Mouse (Mus musculus): Measurements from ENCODE around the gene Mpp3. TPM values are rescaled to one million over a fixed set of nuclear protein-coding genes. Genes with fewer than 3 reads are reported as not detected.
A peak's percentile ranks its signal among the peaks of the same experiment; 100 is the strongest.

The Mpp3 gene
- polyA plus RNA-seq, 1 experiment from 2014 or later: 2.7 TPM

DNA sequence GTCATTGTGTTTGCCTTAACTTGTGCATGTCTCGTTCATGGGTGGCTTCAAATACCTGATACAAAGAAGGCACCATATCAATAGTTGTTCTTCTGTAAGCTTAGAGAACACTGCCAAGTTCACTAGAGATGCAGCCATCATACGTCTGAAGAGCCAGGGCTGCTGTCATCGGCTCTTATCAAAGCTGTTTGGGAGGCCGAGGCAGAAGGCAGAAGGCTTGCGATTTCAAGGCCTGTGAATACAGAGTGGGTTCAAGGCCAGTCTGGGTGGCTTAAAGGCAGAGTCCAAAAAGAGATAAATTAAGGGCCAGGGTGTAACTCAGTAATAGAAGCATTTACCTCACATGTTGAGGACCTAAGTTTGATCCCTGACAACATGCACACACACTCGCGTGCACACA lies 8.1 kb upstream of the Mpp3 start:
- Histone ChIP-seq H3K27ac (ENCODE audit: low read depth, low read length) (no peak overlapping the region), H3K27me3 (ENCODE audit: control insufficient read depth, insufficient read depth, low read length) (0 out of 2 replicates have a peak, but pooled peaks cover 2% of the 10 kb centered on the region), H3K4me1 (ENCODE audit: control insufficient read depth, insufficient read depth, low read length) (no peaks in the 10 kb centered on the region), H3K9me3 (replicated peaks; ENCODE audit: control insufficient read depth, low read length) (no peaks in the 10 kb centered on the region), H3K4me2 (no peak overlapping the region), H3K36me3 (ENCODE audit: control insufficient read depth, insufficient read depth, low read length) (no peaks in the 10 kb centered on the region), H3K4me3 (ENCODE audit: low read depth, low read length) (no peak overlapping the region), H3K9ac (ENCODE audit: low read depth, low read length) (no peak overlapping the region)
- no peak for ATAC-seq (replicated peaks; ENCODE audit: insufficient number of reproducible peaks, low FRiP score, low TSS enrichment)
- 49% methylated on average over 7 of the region's 7 CpGs for WGBS (ENCODE audit: insufficient replicate concordance)

GRCm38 (mm10) chr11:102035456-102035960 lies 7.2 kb upstream of the Mpp3 start:
- Histone ChIP-seq H3K36me3 (ENCODE audit: control insufficient read depth, insufficient read depth, low read length) (no peaks in the 10 kb centered on the region), H3K4me3 (ENCODE audit: low read depth, low read length) (no peak overlapping the region), H3K4me1 (ENCODE audit: control insufficient read depth, insufficient read depth, low read length) (no peaks in the 10 kb centered on the region), H3K9me3 (replicated peaks; ENCODE audit: control insufficient read depth, low read length) (no peaks in the 10 kb centered on the region), H3K27ac (ENCODE audit: low read depth, low read length) (no peak overlapping the region), H3K9ac (ENCODE audit: low read depth, low read length) (no peak overlapping the region), H3K4me2 (no peak overlapping the region), H3K27me3 (ENCODE audit: control insufficient read depth, insufficient read depth, low read length) (0 out of 2 replicates have a peak, but pooled peaks cover 2% of the 10 kb centered on the region)
- ATAC-seq (replicated peaks; ENCODE audit: insufficient number of reproducible peaks, low FRiP score, low TSS enrichment): no peak
- WGBS (ENCODE audit: insufficient replicate concordance): 56% methylated on average over 5 of the region's 5 CpGs

- ATAC-seq (replicated peaks; ENCODE audit: insufficient number of reproducible peaks, low FRiP score, low TSS enrichment): no peak
- H3K27me3 ChIP-seq (ENCODE audit: control insufficient read depth, insufficient read depth, low read length): 0 out of 2 replicates have a peak, but pooled peaks cover 2% of the 10 kb centered on the region
- WGBS (ENCODE audit: insufficient replicate concordance): 74% methylated on average over 8 of the region's 8 CpGs
Observed at GRCm38 (mm10) chr11:102034887-102035286, 6.6 kb upstream of the Mpp3 start.

GRCm38 (mm10) chr11:102033055-102033591 lies 4.9 kb upstream of the Mpp3 start:
- no peak overlapping the region for H3K4me2 ChIP-seq
- H3K36me3 ChIP-seq (ENCODE audit: control insufficient read depth, insufficient read depth, low read length): no peaks in the 10 kb centered on the region
- H3K4me1 ChIP-seq (ENCODE audit: control insufficient read depth, insufficient read depth, low read length): no peaks in the 10 kb centered on the region
- no peak for ATAC-seq (replicated peaks; ENCODE audit: insufficient number of reproducible peaks, low FRiP score, low TSS enrichment)
- H3K27ac ChIP-seq (ENCODE audit: low read depth, low read length): no peak overlapping the region
- H3K9me3 ChIP-seq (replicated peaks; ENCODE audit: control insufficient read depth, low read length): no peaks in the 10 kb centered on the region
- no peak overlapping the region for H3K9ac ChIP-seq (ENCODE audit: low read depth, low read length)
- 0 out of 2 replicates have a peak, but pooled peaks cover 2% of the 10 kb centered on the region for H3K27me3 ChIP-seq (ENCODE audit: control insufficient read depth, insufficient read depth, low read length)
- H3K4me3 ChIP-seq (ENCODE audit: low read depth, low read length): no peak overlapping the region
- WGBS (ENCODE audit: insufficient replicate concordance): 87% methylated on average over 12 of the region's 12 CpGs

More at GRCm38 (mm10) chr11:102034887-102035286, 6.6 kb upstream of the Mpp3 start:
- Histone ChIP-seq H3K36me3 (ENCODE audit: control insufficient read depth, insufficient read depth, low read length) (no peaks in the 10 kb centered on the region), H3K4me2 (no peak overlapping the region), H3K27ac (ENCODE audit: low read depth, low read length) (no peak overlapping the region), H3K9me3 (replicated peaks; ENCODE audit: control insufficient read depth, low read length) (no peaks in the 10 kb centered on the region), H3K9ac (ENCODE audit: low read depth, low read length) (no peak overlapping the region), H3K4me3 (ENCODE audit: low read depth, low read length) (no peak overlapping the region), H3K4me1 (ENCODE audit: control insufficient read depth, insufficient read depth, low read length) (no peaks in the 10 kb centered on the region)

- Histone ChIP-seq H3K36me3 (ENCODE audit: control insufficient read depth, insufficient read depth, low read length) (no peaks in the 10 kb centered on the region), H3K9me3 (replicated peaks; ENCODE audit: control insufficient read depth, low read length) (no peaks in the 10 kb centered on the region), H3K9ac (ENCODE audit: low read depth, low read length) (no peak overlapping the region), H3K4me2 (no peak overlapping the region), H3K27ac (ENCODE audit: low read depth, low read length) (no peak overlapping the region), H3K4me1 (ENCODE audit: control insufficient read depth, insufficient read depth, low read length) (peaks cover 9% of the 10 kb centered on the region), H3K4me3 (ENCODE audit: low read depth, low read length) (no peak overlapping the region), H3K27me3 (ENCODE audit: control insufficient read depth, insufficient read depth, low read length) (peaks cover under 1% of the 10 kb centered on the region)
- WGBS (ENCODE audit: insufficient replicate concordance): 78% methylated on average over 7 of the region's 7 CpGs
- no peak for ATAC-seq (replicated peaks; ENCODE audit: insufficient number of reproducible peaks, low FRiP score, low TSS enrichment)
Observed at GRCm38 (mm10) chr11:102031149-102031548, 2.9 kb upstream of the Mpp3 start.

DNA sequence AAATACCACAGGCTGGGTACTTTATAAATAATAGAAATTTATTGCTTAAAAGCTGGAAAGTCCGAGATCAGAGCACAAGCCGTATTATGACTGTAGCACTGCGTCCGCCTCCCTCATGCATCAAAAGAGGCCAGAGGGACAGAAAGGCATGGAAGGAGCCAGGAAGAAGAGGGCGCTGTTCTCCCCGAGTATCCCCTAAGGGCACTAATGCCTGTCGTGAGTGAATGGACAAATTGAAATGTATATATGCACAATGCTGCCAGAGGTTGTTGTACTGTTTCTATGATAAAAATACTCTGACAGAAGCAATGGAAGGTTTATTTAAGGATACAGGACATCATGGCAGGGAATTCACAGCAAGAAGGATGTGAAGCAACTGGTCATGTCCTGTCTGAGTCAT lies 1.7 kb upstream of the Mpp3 start:
- H3K4me1 ChIP-seq (ENCODE audit: control insufficient read depth, insufficient read depth, low read length): peaks cover 14% of the 10 kb centered on the region
- H3K9me3 ChIP-seq (replicated peaks; ENCODE audit: control insufficient read depth, low read length): no peaks in the 10 kb centered on the region
- no peak for ATAC-seq (replicated peaks; ENCODE audit: insufficient number of reproducible peaks, low FRiP score, low TSS enrichment)
- H3K4me3 ChIP-seq (ENCODE audit: low read depth, low read length): no peak overlapping the region
- H3K36me3 ChIP-seq (ENCODE audit: control insufficient read depth, insufficient read depth, low read length): no peaks in the 10 kb centered on the region
- H3K27ac ChIP-seq (ENCODE audit: low read depth, low read length): no peak overlapping the region
- no peak overlapping the region for H3K9ac ChIP-seq (ENCODE audit: low read depth, low read length)
- H3K27me3 ChIP-seq (ENCODE audit: control insufficient read depth, insufficient read depth, low read length): peaks cover 9% of the 10 kb centered on the region
- no peak overlapping the region for H3K4me2 ChIP-seq
- 36% methylated on average over 7 of the region's 7 CpGs for WGBS (ENCODE audit: insufficient replicate concordance)

DNA sequence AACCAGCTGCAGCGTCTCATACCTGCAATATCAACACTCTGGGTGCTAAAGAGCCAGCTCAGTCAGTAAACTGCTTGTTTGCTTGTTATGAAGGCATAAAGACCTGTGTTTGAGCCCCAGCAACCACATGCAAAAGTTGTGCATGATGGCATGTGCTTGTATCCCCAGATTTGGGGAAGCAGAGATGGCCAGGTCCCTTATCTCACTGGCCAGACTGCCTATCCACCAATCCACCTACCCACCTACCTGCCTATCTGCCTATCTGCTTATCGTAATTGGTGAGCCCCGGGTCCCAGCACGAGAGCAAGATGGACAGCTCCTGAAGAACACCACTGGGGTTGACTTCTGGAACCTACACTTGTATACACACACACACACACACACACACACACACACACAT lies 1.0 kb upstream of the Mpp3 start:
- Histone ChIP-seq H3K4me1 (ENCODE audit: control insufficient read depth, insufficient read depth, low read length) (peaks cover 14% of the 10 kb centered on the region), H3K4me2 (no peak overlapping the region), H3K27ac (ENCODE audit: low read depth, low read length) (no peak overlapping the region), H3K27me3 (ENCODE audit: control insufficient read depth, insufficient read depth, low read length) (peaks cover 10% of the 10 kb centered on the region), H3K36me3 (ENCODE audit: control insufficient read depth, insufficient read depth, low read length) (no peaks in the 10 kb centered on the region), H3K4me3 (ENCODE audit: low read depth, low read length) (no peak overlapping the region), H3K9me3 (replicated peaks; ENCODE audit: control insufficient read depth, low read length) (no peaks in the 10 kb centered on the region), H3K9ac (ENCODE audit: low read depth, low read length) (no peak overlapping the region)
- ATAC-seq (replicated peaks; ENCODE audit: insufficient number of reproducible peaks, low FRiP score, low TSS enrichment): no peak
- 62% methylated on average over 4 of the region's 4 CpGs for WGBS (ENCODE audit: insufficient replicate concordance)

DNA sequence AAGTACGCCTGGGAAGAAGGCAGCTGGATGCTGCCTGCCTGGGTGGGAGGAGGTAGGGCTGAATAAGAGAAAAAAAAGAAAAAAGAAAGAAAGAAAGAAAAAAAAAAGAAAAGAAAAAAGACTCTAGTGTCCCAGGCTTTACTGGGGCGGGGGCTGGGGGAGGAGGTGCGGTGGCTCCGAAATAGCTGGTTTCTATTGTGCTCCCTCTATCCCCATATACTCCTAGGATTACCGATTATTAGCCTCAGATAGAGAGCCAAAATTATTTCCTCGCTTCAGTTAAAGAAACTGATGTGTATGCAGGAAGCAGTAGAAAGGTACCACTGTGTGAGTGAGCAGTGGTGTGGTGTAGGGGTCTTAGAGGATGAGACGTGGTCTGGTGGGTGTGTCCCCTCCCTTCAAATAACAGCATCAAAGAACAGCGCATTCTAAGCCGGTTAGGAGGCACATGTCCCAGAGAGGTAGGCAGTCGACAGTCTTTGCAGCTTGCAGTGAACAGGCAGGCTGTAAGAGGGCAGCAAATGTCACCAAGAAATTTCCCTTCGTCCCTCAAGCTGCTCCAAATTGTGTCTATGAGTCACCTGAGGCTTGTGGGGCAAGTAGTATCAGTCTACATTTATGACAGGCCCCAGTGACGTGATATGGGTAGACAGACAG lies 772 bp downstream of the Mpp3 start:
- 6% methylated on average over 12 of the region's 12 CpGs for WGBS (ENCODE audit: insufficient replicate concordance)
- no peak overlapping the region for H3K27ac ChIP-seq (ENCODE audit: low read depth, low read length)

More for the DNA sequence above, 772 bp downstream of the Mpp3 start:
- H3K4me3 ChIP-seq (ENCODE audit: low read depth, low read length): peak overlapping the region; percentile 67
- no peaks in the 10 kb centered on the region for H3K36me3 ChIP-seq (ENCODE audit: control insufficient read depth, insufficient read depth, low read length)
- H3K4me1 ChIP-seq (ENCODE audit: control insufficient read depth, insufficient read depth, low read length): peaks cover 14% of the 10 kb centered on the region
- ATAC-seq (replicated peaks; ENCODE audit: insufficient number of reproducible peaks, low FRiP score, low TSS enrichment): no peak
- H3K27me3 ChIP-seq (ENCODE audit: control insufficient read depth, insufficient read depth, low read length): peaks cover 15% of the 10 kb centered on the region
- peak overlapping the region; percentile 92 for H3K4me2 ChIP-seq
- peak overlapping the region; percentile 79; the same call in 1 of the 2 replicates for H3K9ac ChIP-seq (ENCODE audit: low read depth, low read length)
- H3K9me3 ChIP-seq (replicated peaks; ENCODE audit: control insufficient read depth, low read length): no peaks in the 10 kb centered on the region

Data from heart, embryonic 11.5 days (tissue).